15 mouse cellular contexts compared by ENCODE assay signal in genomic region chr9:24879662-24880061, GRCm38 (mm10).
"Had no signal": no experiment of that assay in that cellular context is flagged by ENCODE, and none has a peak within 500 bp of the region (broad histone marks: within the 10 kb centered on the region; RNA-seq: fewer than 3 reads in every experiment).

No protein-coding gene starts in this region.

- H3K4me2 ChIP-seq: kidney, embryonic 15.5 days; limb, embryonic 12.5 days; liver, embryonic 13.5 days; lung, embryonic 15.5 days; midbrain, embryonic 12.5 days; stomach, embryonic 15.5 days had no signal

- H3K27me3 ChIP-seq: kidney, embryonic 15.5 days; limb, embryonic 12.5 days; liver, embryonic 13.5 days; lung, embryonic 15.5 days; stomach, embryonic 15.5 days had no signal

- H3K4me3 ChIP-seq: kidney, embryonic 15.5 days; limb, embryonic 12.5 days; liver, embryonic 13.5 days; lung, embryonic 15.5 days; midbrain, embryonic 12.5 days; stomach, embryonic 15.5 days had no signal

- H3K9me3 ChIP-seq: kidney, embryonic 15.5 days; limb, embryonic 12.5 days; liver, embryonic 13.5 days; lung, embryonic 15.5 days; midbrain, embryonic 12.5 days; stomach, embryonic 15.5 days had no signal

- DNase-seq: kidney, adult 18-20 months; kidney, postnatal 25 days; layer of hippocampus, adult 9-11 months; liver; liver, embryonic 13.5 days; liver, postnatal 0 days; lung, postnatal 14 days; right cerebral cortex, postnatal 14 days had no signal

- H3K9ac ChIP-seq: kidney, embryonic 15.5 days; limb, embryonic 12.5 days; liver, embryonic 13.5 days; liver, postnatal 0 days; lung, embryonic 15.5 days; midbrain, embryonic 12.5 days; stomach, embryonic 15.5 days had no signal

- ATAC-seq: liver, postnatal 0 days; midbrain, embryonic 16.5 days had no signal

- H3K27ac ChIP-seq: kidney, embryonic 15.5 days; limb, embryonic 12.5 days; liver, embryonic 13.5 days; lung, embryonic 15.5 days; macrophage; midbrain, embryonic 12.5 days; stomach, embryonic 15.5 days had no signal

- H3K4me1 ChIP-seq: kidney, embryonic 15.5 days; limb, embryonic 12.5 days; liver, embryonic 13.5 days; lung, embryonic 15.5 days; stomach, embryonic 15.5 days had no signal

- H3K36me3 ChIP-seq: kidney, embryonic 15.5 days; limb, embryonic 12.5 days; liver, embryonic 13.5 days; lung, embryonic 15.5 days; midbrain, embryonic 12.5 days; stomach, embryonic 15.5 days had no signal
